Mouse (Mus musculus) brain, embryonic 14.5 days (tissue): ENCODE data around the gene Tulp2. TPM values are rescaled to one million over a fixed set of nuclear protein-coding genes. Genes with fewer than 3 reads are reported as not detected.

Experiments
- DNase-seq: peaks from one replicate; pipeline ENCODE4 v3.0.0-alpha.2; 2011; ENCODE audit warnings: low read depth
- CTCF ChIP-seq: fragments of 200-500 bp; IDR thresholded peaks from 2 replicates; pipeline ENCODE4 v1.5.1; 2012; ENCODE audit warnings: inconsistent platforms, mild to moderate bottlenecking, moderate library complexity, borderline replicate concordance; ENCODE audit not compliant: insufficient read depth, insufficient read length; ENCODE audit errors: extremely low read depth
- POLR2A ChIP-seq: fragments of 200-500 bp; IDR thresholded peaks from 2 replicates; pipeline ENCODE4 v1.6.1; 2012; ENCODE audit warnings: mild to moderate bottlenecking, inconsistent platforms, borderline replicate concordance; ENCODE audit not compliant: poor library complexity, insufficient read depth, insufficient read length, severe bottlenecking; ENCODE audit errors: extremely low read depth
- polyA plus RNA-seq: library from polyadenylated mRNA; depleted of rRNA; stranded (reverse); fragments of >200 nt; gene quantifications from 2 replicates; pipeline ENCODE4 v1.2.3, GENCODE M21; 2012

Gene Tulp2
- polyA plus RNA-seq, 1 experiment: 0.11 TPM

- TF ChIP-seq POLR2A (no peak), CTCF (no peak)
- peak; percentile 21 for DNase-seq
Measured at GRCm38 (mm10) chr7:45530643-45531042, 49.0 kb downstream of the Tulp2 start.

GRCm38 (mm10) chr7:45535676-45536075 lies 54.0 kb downstream of the Tulp2 start:
- no peak for DNase-seq
- TF ChIP-seq CTCF: no peak
- no peak for TF ChIP-seq POLR2A

GRCm38 (mm10) chr7:45537602-45538001 lies 55.9 kb downstream of the Tulp2 start:
- TF ChIP-seq CTCF (no peak), POLR2A (no peak)
- no peak for DNase-seq

GRCm38 (mm10) chr7:45538163-45539041 lies 56.7 kb downstream of the Tulp2 start:
- peak; percentile 90 for DNase-seq
- TF ChIP-seq CTCF: no peak
- TF ChIP-seq POLR2A: no peak

GRCm38 (mm10) chr7:45539095-45539494 lies 57.4 kb downstream of the Tulp2 start:
- TF ChIP-seq POLR2A: no peak
- TF ChIP-seq CTCF: no peak
- DNase-seq: no peak

- TF ChIP-seq CTCF: no peak
- TF ChIP-seq POLR2A: no peak
- no peak for DNase-seq
Measured at GRCm38 (mm10) chr7:45540213-45540612, 58.5 kb downstream of the Tulp2 start.

- DNase-seq: no peak
- TF ChIP-seq POLR2A (no peak), CTCF (peak; percentile 10; the same call in 1 of the 2 replicates)
Measured at GRCm38 (mm10) chr7:45544525-45544924, 62.8 kb downstream of the Tulp2 start.

GRCm38 (mm10) chr7:45549641-45550436 lies 68.2 kb downstream of the Tulp2 start:
- TF ChIP-seq CTCF (no peak), POLR2A (no peak)
- DNase-seq: no peak

- DNase-seq: no peak
- TF ChIP-seq CTCF (no peak), POLR2A (no peak)
Measured at GRCm38 (mm10) chr7:45550821-45551511, 69.3 kb downstream of the Tulp2 start.

GRCm38 (mm10) chr7:45551512-45551883 lies 69.8 kb downstream of the Tulp2 start:
- TF ChIP-seq CTCF: no peak
- TF ChIP-seq POLR2A: no peak
- DNase-seq: no peak

- TF ChIP-seq POLR2A (no peak), CTCF (no peak)
- no peak for DNase-seq
Measured at GRCm38 (mm10) chr7:45553519-45553918, 71.8 kb downstream of the Tulp2 start.
